Mouse (Mus musculus) embryonic facial prominence, embryonic 14.5 days (tissue): ENCODE measurements at regions not wholly inside any gene's neighbourhood (a gene's known extent, or its start where the extent isn't known, plus 50 kb on each side); places are given as distances from the start of the nearest gene placed in this dataset.

ENCODE experiments used
- ATAC-seq: fragments of 200-750 bp; cut with Nextera tagmentation; 2 replicates; pipeline ENCODE4 v1.8.0; 2017; ENCODE audit warnings: low read depth, moderate number of reproducible peaks, moderate TSS enrichment
- DNase-seq: peaks from one replicate; pipeline ENCODE4 v3.0.0-alpha.2; 2015; ENCODE audit warnings: low spot score
- H3K27ac ChIP-seq: fragments of 300-500 bp; sonication (generic); replicated peaks from 2 replicates; pipeline ENCODE4 v1.5.1; 2014; ENCODE audit warnings: low read depth, mild to moderate bottlenecking, low read length, moderate library complexity
- H3K27me3 ChIP-seq: fragments of 300-500 bp; sonication (generic); replicated peaks from 2 replicates; pipeline ENCODE4 v1.6.1; 2014; ENCODE audit warnings: low read length; ENCODE audit not compliant: control insufficient read depth, insufficient read depth
- H3K36me3 ChIP-seq: fragments of 300-500 bp; sonication (generic); 2 replicates; pipeline ENCODE4 v1.6.1; 2014; ENCODE audit warnings: low read length, mixed read lengths; ENCODE audit not compliant: control insufficient read depth, insufficient read depth
- H3K4me1 ChIP-seq: fragments of 300-500 bp; sonication (generic); 2 replicates; pipeline ENCODE4 v1.6.1; 2014; ENCODE audit warnings: antibody characterized with exemption, low read length; ENCODE audit not compliant: control insufficient read depth, insufficient read depth
- H3K4me2 ChIP-seq: fragments of 300-500 bp; sonication (generic); 2 replicates; pipeline ENCODE4 v1.6.1; 2014; ENCODE audit warnings: low read depth, mild to moderate bottlenecking, low read length, moderate library complexity, mixed read lengths
- H3K4me3 ChIP-seq: fragments of 300-500 bp; sonication (generic); 2 replicates; pipeline ENCODE4 v1.5.1; 2014; ENCODE audit warnings: low read depth, mild to moderate bottlenecking, low read length
- H3K9ac ChIP-seq: fragments of 300-500 bp; sonication (generic); 2 replicates; pipeline ENCODE4 v1.6.1; 2014; ENCODE audit warnings: low read depth, mild to moderate bottlenecking, low read length, moderate library complexity, mixed read lengths
- H3K9me3 ChIP-seq: fragments of 300-500 bp; sonication (generic); 2 replicates; pipeline ENCODE4 v1.6.1; 2016; ENCODE audit warnings: low read length; ENCODE audit not compliant: control insufficient read depth
- WGBS: fragments of 180-500 bp; shearing (Covaris S2); extraction: QIAGEN DNeasy Blood & Tissue Kit; methylation state at CpG from one replicate; pipeline ENCODE4 v1.1.7; 2014; 5-methylcytosine and 5-hydroxymethylcytosine counted together

- no peak for DNase-seq
Measured at GRCm38 (mm10) chr12:69524337-69525035, 58.3 kb downstream of the Vcpkmt start.

GRCm38 (mm10) chr12:69519869-69520268 is 63.0 kb downstream of the Vcpkmt start:
- 96% methylated on average over 2 of the region's 2 CpGs for whole genome bisulfite sequencing
- Histone ChIP-seq H3K4me2 (no peak overlapping the region), H3K27me3 (no peaks in the 10 kb centered on the region)

More at GRCm38 (mm10) chr12:69524337-69525035, 58.3 kb downstream of the Vcpkmt start:
- Histone ChIP-seq H3K27ac (no peak overlapping the region), H3K36me3 (no peaks in the 10 kb centered on the region), H3K4me3 (no peak overlapping the region), H3K27me3 (no peaks in the 10 kb centered on the region), H3K4me2 (no peak overlapping the region), H3K9me3 (no peaks in the 10 kb centered on the region), H3K4me1 (no peaks in the 10 kb centered on the region), H3K9ac (no peak overlapping the region; the same call in 1 of the 2 replicates)
- ATAC-seq = no peak
- 52% methylated on average over 12 of the region's 12 CpGs for WGBS

GRCm38 (mm10) chr12:69519028-69519427 is 63.8 kb downstream of the Vcpkmt start:
- Histone ChIP-seq H3K9ac (no peak overlapping the region), H3K9me3 (no peaks in the 10 kb centered on the region), H3K4me3 (no peak overlapping the region), H3K36me3 (no peaks in the 10 kb centered on the region), H3K4me2 (no peak overlapping the region), H3K27ac (0 out of 2 replicates have a peak overlapping the region, but pooled peaks have one; percentile 28), H3K27me3 (no peaks in the 10 kb centered on the region), H3K4me1 (no peaks in the 10 kb centered on the region)
- ATAC-seq (no peak), DNase-seq (no peak)
- WGBS = 64% methylated on average over 2 of the region's 2 CpGs

More at GRCm38 (mm10) chr12:69519869-69520268, 63.0 kb downstream of the Vcpkmt start:
- Histone ChIP-seq H3K9ac (no peak overlapping the region), H3K36me3 (no peaks in the 10 kb centered on the region), H3K9me3 (no peaks in the 10 kb centered on the region), H3K4me3 (no peak overlapping the region), H3K27ac (no peak overlapping the region), H3K4me1 (no peaks in the 10 kb centered on the region)
- DNase-seq (no peak), ATAC-seq (no peak)

GRCm38 (mm10) chr12:69517616-69518015 is 65.2 kb downstream of the Vcpkmt start:
- H3K4me1 ChIP-seq = no peaks in the 10 kb centered on the region
- 83% methylated on average over 3 of the region's 3 CpGs for WGBS
- no peak for ATAC-seq

GRCm38 (mm10) chr12:69516314-69516916 is 66.4 kb downstream of the Vcpkmt start:
- Histone ChIP-seq H3K4me2 (no peak overlapping the region), H3K4me1 (no peaks in the 10 kb centered on the region), H3K27ac (no peak overlapping the region), H3K36me3 (no peaks in the 10 kb centered on the region), H3K9me3 (no peaks in the 10 kb centered on the region), H3K9ac (no peak overlapping the region), H3K4me3 (no peak overlapping the region), H3K27me3 (no peaks in the 10 kb centered on the region)
- no peak for ATAC-seq
- WGBS = 72% methylated on average over 10 of the region's 10 CpGs
- no peak for DNase-seq

More at GRCm38 (mm10) chr12:69517616-69518015, 65.2 kb downstream of the Vcpkmt start:
- Histone ChIP-seq H3K27me3 (no peaks in the 10 kb centered on the region), H3K4me3 (no peak overlapping the region), H3K36me3 (no peaks in the 10 kb centered on the region), H3K9me3 (no peaks in the 10 kb centered on the region), H3K9ac (no peak overlapping the region), H3K4me2 (no peak overlapping the region), H3K27ac (no peak overlapping the region)
- no peak for DNase-seq

- no peaks in the 10 kb centered on the region for H3K9me3 ChIP-seq
- no peaks in the 10 kb centered on the region for H3K4me1 ChIP-seq
- no peak overlapping the region for H3K4me3 ChIP-seq
- H3K9ac ChIP-seq = no peak overlapping the region
- no peaks in the 10 kb centered on the region for H3K36me3 ChIP-seq
- ATAC-seq (no peak), DNase-seq (no peak)
- H3K4me2 ChIP-seq = no peak overlapping the region
- H3K27me3 ChIP-seq = no peaks in the 10 kb centered on the region
- no peak overlapping the region for H3K27ac ChIP-seq
Measured at GRCm38 (mm10) chr12:69515850-69516249, 67.0 kb downstream of the Vcpkmt start.

- no peak overlapping the region for H3K4me3 ChIP-seq
- no peaks in the 10 kb centered on the region for H3K9me3 ChIP-seq
- H3K27ac ChIP-seq = peak overlapping the region; percentile 54; the same call in 1 of the 2 replicates
- H3K27me3 ChIP-seq = no peaks in the 10 kb centered on the region
- H3K9ac ChIP-seq = 0 out of 2 replicates have a peak overlapping the region, but pooled peaks have one; percentile 11
- no peak; the same call in 1 of the 2 replicates for ATAC-seq
- H3K4me1 ChIP-seq = no peaks in the 10 kb centered on the region
- no peaks in the 10 kb centered on the region for H3K36me3 ChIP-seq
- WGBS = 51% methylated on average over 9 of the region's 9 CpGs
- H3K4me2 ChIP-seq = no peak overlapping the region
- peak; percentile 33 for DNase-seq
Measured at GRCm38 (mm10) chr12:69515117-69515516, 67.7 kb downstream of the Vcpkmt start.

GRCm38 (mm10) chr12:69513166-69513565 is 69.7 kb downstream of the Vcpkmt start:
- Histone ChIP-seq H3K4me1 (no peaks in the 10 kb centered on the region), H3K4me3 (no peak overlapping the region), H3K4me2 (no peak overlapping the region), H3K27me3 (no peaks in the 10 kb centered on the region), H3K27ac (no peak overlapping the region), H3K36me3 (no peaks in the 10 kb centered on the region), H3K9ac (no peak overlapping the region), H3K9me3 (no peaks in the 10 kb centered on the region)
- ATAC-seq (no peak), DNase-seq (no peak)
- WGBS = 53% methylated on average over 4 of the region's 4 CpGs
